ENCODE assay signal across 29 mouse cellular contexts in genomic region chr6:22222087-22222486, GRCm38 (mm10).
DNase-seq lines count a peak whose midpoint lies in the region; ATAC-seq and TF ChIP-seq lines count a peak whose summit lies in the region.
"Had no signal": no experiment of that assay in that cellular context is flagged by ENCODE, and none has a peak within 500 bp of the region (broad histone marks: within the 10 kb centered on the region; RNA-seq: fewer than 3 reads in every experiment).

No protein-coding gene starts in this region.

- no peak overlapping the region for H3K27ac ChIP-seq in lung, postnatal 0 days (ENCODE audit: low read length)
- peak overlapping the region; percentile 71 for H3K27ac ChIP-seq in bone marrow macrophage, adult 2 months (ENCODE audit: insufficient read depth, low read depth, low read length)
- H3K27ac ChIP-seq in liver, postnatal 0 days (ENCODE audit: low read depth), result no peak overlapping the region
- no peak overlapping the region for H3K27ac ChIP-seq in forebrain, embryonic 14.5 days (ENCODE audit: low read depth, low read length)
- H3K27ac ChIP-seq in neural tube, embryonic 15.5 days (replicated peaks), result no peak overlapping the region
- H3K27ac ChIP-seq: forebrain, embryonic 12.5 days; heart, embryonic 10.5 days; heart, embryonic 15.5 days; kidney, embryonic 15.5 days; midbrain, embryonic 10.5 days; midbrain, embryonic 15.5 days; stomach, postnatal 0 days had no signal

- peak; percentile 43 for DNase-seq in lung, postnatal 0 days (ENCODE audit: low spot score)
- DNase-seq in lung, postnatal 25 days (ENCODE audit: low spot score), result no peak
- no peak for DNase-seq in liver, postnatal 0 days
- no peak for DNase-seq in urinary bladder, postnatal 14 days (ENCODE audit: low spot score)
- no peak for DNase-seq in forebrain, embryonic 14.5 days (ENCODE audit: low spot score)
- DNase-seq: adrenal gland, postnatal 14 days; cerebellum, adult 18-20 months; cerebellum, postnatal 10 days; gastrocnemius, postnatal 14 days; heart, adult 11 months; kidney, postnatal 4 days; left cerebral cortex, postnatal 4 days; lung, embryonic 14.5 days; lung, postnatal 36 days; right cerebral cortex, postnatal 4 days; thymus, adult 2 months had no signal

- no peak for TF ChIP-seq EP300 in lung, postnatal 0 days (IDR thresholded peaks at IDR 0.05)
- no peak for TF ChIP-seq EP300 in liver, postnatal 0 days (IDR thresholded peaks at IDR 0.05; ENCODE audit: low read depth)

- no peaks in the 10 kb centered on the region for H3K27me3 ChIP-seq in lung, postnatal 0 days (replicated peaks; ENCODE audit: insufficient read depth, low read length)
- no peaks in the 10 kb centered on the region for H3K27me3 ChIP-seq in liver, postnatal 0 days (ENCODE audit: insufficient read depth, low read length)
- H3K27me3 ChIP-seq in forebrain, embryonic 14.5 days (replicated peaks; ENCODE audit: control insufficient read depth, insufficient read depth, low read length), result no peaks in the 10 kb centered on the region
- H3K27me3 ChIP-seq in neural tube, embryonic 15.5 days (replicated peaks), result no peaks in the 10 kb centered on the region
- H3K27me3 ChIP-seq: embryonic facial prominence, embryonic 15.5 days; forebrain, embryonic 12.5 days; heart, embryonic 15.5 days; kidney, embryonic 15.5 days; midbrain, embryonic 15.5 days had no signal

- no peaks in the 10 kb centered on the region for H3K36me3 ChIP-seq in lung, postnatal 0 days (ENCODE audit: insufficient read depth, low read length)
- 0 out of 2 replicates have a peak, but pooled peaks cover 3% of the 10 kb centered on the region for H3K36me3 ChIP-seq in liver, postnatal 0 days (replicated peaks; ENCODE audit: insufficient read depth, low read length)
- no peaks in the 10 kb centered on the region for H3K36me3 ChIP-seq in forebrain, embryonic 14.5 days (ENCODE audit: control insufficient read depth, insufficient read depth, low read length)
- no peaks in the 10 kb centered on the region for H3K36me3 ChIP-seq in neural tube, embryonic 15.5 days
- H3K36me3 ChIP-seq: embryonic facial prominence, embryonic 15.5 days; forebrain, embryonic 12.5 days; G1E; heart, embryonic 15.5 days; midbrain, embryonic 10.5 days; midbrain, embryonic 15.5 days had no signal

- no peak for TF ChIP-seq POLR2A in bone marrow macrophage, adult 2 months (IDR thresholded peaks at IDR 0.05; ENCODE audit: borderline replicate concordance, low read depth, low read length)

- no peaks in the 10 kb centered on the region for H3K9me3 ChIP-seq in lung, postnatal 0 days (ENCODE audit: low read length)
- no peaks in the 10 kb centered on the region for H3K9me3 ChIP-seq in liver, postnatal 0 days (ENCODE audit: low read length)
- H3K9me3 ChIP-seq in forebrain, embryonic 14.5 days (replicated peaks; ENCODE audit: control insufficient read depth, low read length), result no peaks in the 10 kb centered on the region
- no peaks in the 10 kb centered on the region for H3K9me3 ChIP-seq in neural tube, embryonic 15.5 days (replicated peaks)
- H3K9me3 ChIP-seq: embryonic facial prominence, embryonic 15.5 days; forebrain, embryonic 12.5 days; G1E; heart, embryonic 10.5 days; heart, embryonic 15.5 days; kidney, embryonic 15.5 days; midbrain, embryonic 10.5 days; midbrain, embryonic 15.5 days had no signal

- H3K4me1 ChIP-seq in lung, postnatal 0 days (ENCODE audit: insufficient read depth, low read depth, low read length), result no peaks in the 10 kb centered on the region
- peaks cover 25% of the 10 kb centered on the region for H3K4me1 ChIP-seq in bone marrow macrophage, adult 2 months (ENCODE audit: control insufficient read depth, insufficient read depth, low read length)
- H3K4me1 ChIP-seq in liver, postnatal 0 days (ENCODE audit: insufficient read depth), result no peaks in the 10 kb centered on the region
- H3K4me1 ChIP-seq in forebrain, embryonic 14.5 days (ENCODE audit: control insufficient read depth, insufficient read depth, low read length), result no peaks in the 10 kb centered on the region
- no peaks in the 10 kb centered on the region for H3K4me1 ChIP-seq in neural tube, embryonic 15.5 days
- H3K4me1 ChIP-seq: forebrain, embryonic 12.5 days; heart, embryonic 10.5 days; kidney, embryonic 15.5 days; midbrain, embryonic 10.5 days; midbrain, embryonic 15.5 days had no signal

- H3K4me2 ChIP-seq in lung, postnatal 0 days (replicated peaks; ENCODE audit: low read depth, low read length), result no peak overlapping the region
- H3K4me2 ChIP-seq in liver, postnatal 0 days (ENCODE audit: low read depth, low read length), result no peak overlapping the region
- no peak overlapping the region for H3K4me2 ChIP-seq in forebrain, embryonic 14.5 days (ENCODE audit: low read length)
- H3K4me2 ChIP-seq in neural tube, embryonic 15.5 days, result no peak overlapping the region
- H3K4me2 ChIP-seq: embryonic facial prominence, embryonic 15.5 days; forebrain, embryonic 12.5 days; heart, embryonic 15.5 days; kidney, embryonic 15.5 days; lung, embryonic 14.5 days; midbrain, embryonic 15.5 days had no signal

- TF ChIP-seq CTCF in lung, postnatal 0 days (IDR thresholded peaks at IDR 0.05), result no peak
- no peak for TF ChIP-seq CTCF in bone marrow macrophage, adult 2 months (IDR thresholded peaks at IDR 0.05; ENCODE audit: low read depth, low read length)
- no peak for TF ChIP-seq CTCF in liver, postnatal 0 days (IDR thresholded peaks at IDR 0.05; ENCODE audit: low read depth)

- peak; percentile 55 for ATAC-seq in lung, postnatal 0 days
- ATAC-seq in liver, postnatal 0 days, result peak; percentile 43; the same call in 1 of the 2 replicates
- peak; percentile 53 for ATAC-seq in monocyte, adult 5-6 weeks (replicated peaks; ENCODE audit: insufficient number of reproducible peaks, low FRiP score, low TSS enrichment, poor library complexity, severe bottlenecking)
- no peak for ATAC-seq in forebrain, embryonic 14.5 days
- no peak for ATAC-seq in neural tube, embryonic 15.5 days (ENCODE audit: low FRiP score)
- ATAC-seq: hindbrain, embryonic 16.5 days; midbrain, embryonic 15.5 days had no signal

- 64% methylated on average over 4 of the region's 4 CpGs for WGBS in lung, postnatal 0 days
- whole genome bisulfite sequencing in liver, postnatal 0 days (ENCODE audit: insufficient replicate concordance), result 45% methylated on average over 4 of the region's 4 CpGs
- WGBS in forebrain, embryonic 14.5 days, result 91% methylated on average over 4 of the region's 4 CpGs
- WGBS in neural tube, embryonic 15.5 days, result 88% methylated on average over 4 of the region's 4 CpGs

- H3K4me3 ChIP-seq in lung, postnatal 0 days (ENCODE audit: low read depth, low read length), result no peak overlapping the region
- peak overlapping the region; percentile 9; the same call in 1 of the 2 replicates for H3K4me3 ChIP-seq in bone marrow macrophage, adult 2 months (ENCODE audit: insufficient read depth, low read length)
- no peak overlapping the region for H3K4me3 ChIP-seq in liver, postnatal 0 days (ENCODE audit: low read depth, low read length)
- H3K4me3 ChIP-seq in forebrain, embryonic 14.5 days (ENCODE audit: low read depth, low read length), result no peak overlapping the region
- H3K4me3 ChIP-seq in neural tube, embryonic 15.5 days (replicated peaks), result no peak overlapping the region
- H3K4me3 ChIP-seq: embryonic facial prominence, embryonic 15.5 days; forebrain, embryonic 12.5 days; heart, embryonic 10.5 days; heart, embryonic 15.5 days; kidney, embryonic 15.5 days; midbrain, embryonic 10.5 days; midbrain, embryonic 15.5 days had no signal

- no peak overlapping the region for H3K9ac ChIP-seq in lung, postnatal 0 days (replicated peaks; ENCODE audit: low read depth)
- H3K9ac ChIP-seq in liver, postnatal 0 days (replicated peaks), result no peak overlapping the region
- H3K9ac ChIP-seq in forebrain, embryonic 14.5 days (ENCODE audit: low read length), result no peak overlapping the region
- no peak overlapping the region for H3K9ac ChIP-seq in neural tube, embryonic 15.5 days (replicated peaks)
- H3K9ac ChIP-seq: embryonic facial prominence, embryonic 15.5 days; forebrain, embryonic 12.5 days; heart, embryonic 15.5 days; kidney, embryonic 15.5 days; lung, embryonic 14.5 days; midbrain, embryonic 15.5 days had no signal

Comparison
In these comparisons a context has a peak if more than half of its experiments do, and no peak if none do; other contexts are left out.
1. ATAC-seq: peak in lung, postnatal 0 days (single experiment), liver, postnatal 0 days (single experiment) and monocyte, adult 5-6 weeks (single experiment); none in forebrain, embryonic 14.5 days (single experiment) and neural tube, embryonic 15.5 days (single experiment).